Mouse (Mus musculus) induced T-regulatory cell, adult 2 months (primary cell): ENCODE results near the gene Uap1.
A peak's percentile ranks its signal among the peaks of the same experiment; 100 is the strongest.

Source experiments
- DNase-seq: peaks from one replicate; pipeline ENCODE4 v3.0.0-alpha.2; 2012; ENCODE audit warnings: low read depth

Gene Uap1

GRCm38 (mm10) chr1:170164913-170165312 is 9.8 kb downstream of the Uap1 start:
- DNase-seq = no peak

- no peak for DNase-seq
These were observed 10.6 kb downstream of the Uap1 start for GRCm38 (mm10) chr1:170164053-170164614.

- DNase-seq = no peak
These were observed 11.3 kb downstream of the Uap1 start for GRCm38 (mm10) chr1:170163398-170163943.

GRCm38 (mm10) chr1:170161852-170162251 is 12.9 kb downstream of the Uap1 start:
- DNase-seq = no peak

GRCm38 (mm10) chr1:170160397-170160938 is 14.3 kb downstream of the Uap1 start:
- DNase-seq = no peak

- DNase-seq = no peak
These were observed 15.1 kb downstream of the Uap1 start for GRCm38 (mm10) chr1:170159707-170160106.

GRCm38 (mm10) chr1:170155761-170156160 is 19.0 kb downstream of the Uap1 start:
- no peak for DNase-seq

- no peak for DNase-seq
These were observed 19.5 kb downstream of the Uap1 start for GRCm38 (mm10) chr1:170155298-170155697.

- DNase-seq = no peak
These were observed 20.8 kb downstream of the Uap1 start for GRCm38 (mm10) chr1:170153986-170154385.

- peak; percentile 42 for DNase-seq
These were observed 22.2 kb downstream of the Uap1 start for GRCm38 (mm10) chr1:170152552-170152951.

GRCm38 (mm10) chr1:170150870-170151269 is 23.9 kb downstream of the Uap1 start:
- no peak for DNase-seq

- DNase-seq = no peak
These were observed 25.0 kb downstream of the Uap1 start for GRCm38 (mm10) chr1:170149756-170150155.

- no peak for DNase-seq
These were observed 26.2 kb downstream of the Uap1 start for GRCm38 (mm10) chr1:170148536-170148935.

- DNase-seq = peak; percentile 37
These were observed 26.9 kb downstream of the Uap1 start for GRCm38 (mm10) chr1:170147651-170148448.

- DNase-seq = no peak
These were observed 29.2 kb downstream of the Uap1 start for GRCm38 (mm10) chr1:170145606-170146005.

GRCm38 (mm10) chr1:170142256-170142871 is 32.4 kb downstream of the Uap1 start:
- no peak for DNase-seq

GRCm38 (mm10) chr1:170141626-170142025 is 33.1 kb downstream of the Uap1 start:
- DNase-seq = no peak

- peak; percentile 77 for DNase-seq
These were observed 38.3 kb downstream of the Uap1 start for GRCm38 (mm10) chr1:170136351-170137009.

GRCm38 (mm10) chr1:170134264-170134663 is 40.5 kb downstream of the Uap1 start:
- DNase-seq = no peak

- no peak for DNase-seq
These were observed 43.8 kb downstream of the Uap1 start for GRCm38 (mm10) chr1:170130962-170131361.

- no peak for DNase-seq
These were observed 50.1 kb downstream of the Uap1 start for GRCm38 (mm10) chr1:170124644-170125043.

GRCm38 (mm10) chr1:170113616-170114015 is 61.1 kb downstream of the Uap1 start:
- DNase-seq = no peak
